Mouse (Mus musculus) brain, adult 2 months (tissue): ENCODE results near the gene Sgms1.
A peak's percentile ranks its signal among the peaks of the same experiment; 100 is the strongest.

Experiments
- DNase-seq: peaks from one replicate; pipeline ENCODE4 v3.0.0; 2011; ENCODE audit warnings: low read depth, low spot score

The Sgms1 gene

GRCm38 (mm10) chr19:32295581-32295980 is 93.9 kb downstream of the Sgms1 start:
- DNase-seq = peak; percentile 51

GRCm38 (mm10) chr19:32292782-32293776 is 96.4 kb downstream of the Sgms1 start:
- DNase-seq = no peak

GRCm38 (mm10) chr19:32292067-32292739 is 97.3 kb downstream of the Sgms1 start:
- peak; percentile 70 for DNase-seq

- DNase-seq = no peak
Observed at GRCm38 (mm10) chr19:32291130-32291529, 98.4 kb downstream of the Sgms1 start.

GRCm38 (mm10) chr19:32288895-32289294 is 100.6 kb downstream of the Sgms1 start:
- DNase-seq = no peak

GRCm38 (mm10) chr19:32287839-32288238 is 101.7 kb downstream of the Sgms1 start:
- no peak for DNase-seq

GRCm38 (mm10) chr19:32285455-32285831 is 104.1 kb downstream of the Sgms1 start:
- DNase-seq = no peak

GRCm38 (mm10) chr19:32284681-32285454 is 104.6 kb downstream of the Sgms1 start:
- DNase-seq = no peak

- DNase-seq = peak; percentile 33
Observed at GRCm38 (mm10) chr19:32281917-32282316, 107.6 kb downstream of the Sgms1 start.

GRCm38 (mm10) chr19:32280380-32280779 is 109.1 kb downstream of the Sgms1 start:
- peak; percentile 79 for DNase-seq

GRCm38 (mm10) chr19:32279400-32279799 is 110.1 kb downstream of the Sgms1 start:
- DNase-seq = no peak

GRCm38 (mm10) chr19:32277869-32278268 is 111.6 kb downstream of the Sgms1 start:
- DNase-seq = no peak

- no peak for DNase-seq
Observed at GRCm38 (mm10) chr19:32277287-32277686, 112.2 kb downstream of the Sgms1 start.

- DNase-seq = no peak
Observed at GRCm38 (mm10) chr19:32276817-32277216, 112.7 kb downstream of the Sgms1 start.

- peak; percentile 26 for DNase-seq
Observed at GRCm38 (mm10) chr19:32276263-32276662, 113.3 kb downstream of the Sgms1 start.

GRCm38 (mm10) chr19:32275068-32275925 is 114.2 kb downstream of the Sgms1 start:
- peak; percentile 24 for DNase-seq

- peak; percentile 39 for DNase-seq
Observed at GRCm38 (mm10) chr19:32274145-32274544, 115.4 kb downstream of the Sgms1 start.

GRCm38 (mm10) chr19:32273714-32274113 is 115.8 kb downstream of the Sgms1 start:
- no peak for DNase-seq

GRCm38 (mm10) chr19:32272475-32273260 is 116.8 kb downstream of the Sgms1 start:
- DNase-seq = no peak
